Mouse (Mus musculus): ENCODE measurements around the gene Myo1h.

GRCm38 (mm10) chr5:114406592-114406991 is 117.6 kb downstream of the Myo1h start:
- no peak for TF ChIP-seq GATA1 (IDR thresholded peaks at IDR 0.05; ENCODE audit: low read length)
- no peak for TF ChIP-seq TAL1 (IDR thresholded peaks at IDR 0.05; ENCODE audit: low read length)
